Mouse (Mus musculus) neural tube, embryonic 12.5 days (tissue): ENCODE measurements around the gene Psmd14. TPM values are rescaled to one million over a fixed set of nuclear protein-coding genes. Genes with fewer than 3 reads are reported as not detected.
A peak's percentile ranks its signal among the peaks of the same experiment; 100 is the strongest.

Experiments
- ATAC-seq: fragments of 200-750 bp; cut with Nextera tagmentation; 2 replicates; pipeline ENCODE4 v1.8.0; 2017; ENCODE audit warnings: low read depth, mild to moderate bottlenecking, moderate TSS enrichment, moderate library complexity; ENCODE audit not compliant: low FRiP score
- H3K27ac ChIP-seq: fragments of 300-500 bp; sonication (generic); 2 replicates; pipeline ENCODE4 v1.5.1; 2016
- H3K27me3 ChIP-seq: fragments of 300-500 bp; sonication (generic); replicated peaks from 2 replicates; pipeline ENCODE4 v1.6.1; 2016; ENCODE audit warnings: mild to moderate bottlenecking
- H3K36me3 ChIP-seq: fragments of 300-500 bp; sonication (generic); 2 replicates; pipeline ENCODE4 v1.6.1; 2016; ENCODE audit warnings: mild to moderate bottlenecking
- H3K4me1 ChIP-seq: fragments of 300-500 bp; sonication (generic); 2 replicates; pipeline ENCODE4 v1.6.1; 2016
- H3K4me2 ChIP-seq: fragments of 300-500 bp; sonication (generic); replicated peaks from 2 replicates; pipeline ENCODE4 v1.6.1; 2016; ENCODE audit warnings: mild to moderate bottlenecking
- H3K4me3 ChIP-seq: fragments of 300-500 bp; sonication (generic); 2 replicates; pipeline ENCODE4 v1.5.1; 2016
- H3K9ac ChIP-seq: fragments of 300-500 bp; sonication (generic); 2 replicates; pipeline ENCODE4 v1.6.1; 2016; ENCODE audit warnings: mild to moderate bottlenecking
- H3K9me3 ChIP-seq: fragments of 300-500 bp; sonication (generic); 2 replicates; pipeline ENCODE4 v1.6.1; 2016; ENCODE audit warnings: mild to moderate bottlenecking
- WGBS: fragments of 180-500 bp; shearing (Covaris S2); methylation state at CpG from one replicate; pipeline ENCODE4 v1.1.7; 2016; 5-methylcytosine and 5-hydroxymethylcytosine counted together
- polyA plus RNA-seq: library from polyadenylated mRNA; unstranded; fragments of >200 nt; fragmentation: Nextera tagmentation; extraction: Ambion mirVana; gene quantifications from 2 replicates; pipeline ENCODE4 v1.2.1, GENCODE M21; 2016

Psmd14 gene
- 226 and 227 TPM in 2 replicates for polyA plus RNA-seq

GRCm38 (mm10) chr2:61711108-61712040 lies at the start of gene Psmd14:
TSS of gene Psmd14 (plus strand) at chr2:61711694.
- Histone ChIP-seq H3K27me3 (no peaks in the 10 kb centered on the region), H3K9ac (peak within 1 kb of the TSS; percentile 87), H3K4me1 (peaks cover 12% of the 10 kb centered on the region), H3K9me3 (no peaks in the 10 kb centered on the region), H3K4me2 (peak within 1 kb of the TSS; percentile 83), H3K36me3 (no peaks in the 10 kb centered on the region), H3K4me3 (peak within 1 kb of the TSS; percentile 91), H3K27ac (peak within 1 kb of the TSS; percentile 82; the same call in 1 of the 2 replicates)
- ATAC-seq, result peak; percentile 98
- 5% methylated on average over 48 of the region's 52 CpGs for WGBS

- Histone ChIP-seq H3K4me1 (no peaks in the 10 kb centered on the region), H3K4me2 (no peak overlapping the region), H3K27ac (no peak overlapping the region), H3K36me3 (no peaks in the 10 kb centered on the region), H3K9ac (no peak overlapping the region), H3K9me3 (no peaks in the 10 kb centered on the region), H3K27me3 (no peaks in the 10 kb centered on the region), H3K4me3 (no peak overlapping the region)
- 87% methylated on average over 10 of the region's 10 CpGs for WGBS
- no peak for ATAC-seq
These were observed 48.7 kb upstream of the Psmd14 start for GRCm38 (mm10) chr2:61662833-61663232.

- 46% methylated on average over 10 of the region's 10 CpGs for WGBS
- no peaks in the 10 kb centered on the region for H3K36me3 ChIP-seq
- H3K4me3 ChIP-seq, result no peak overlapping the region
- H3K4me1 ChIP-seq, result no peaks in the 10 kb centered on the region
- no peak overlapping the region for H3K27ac ChIP-seq
- no peak for ATAC-seq
- H3K4me2 ChIP-seq, result no peak overlapping the region
- no peaks in the 10 kb centered on the region for H3K27me3 ChIP-seq
- H3K9ac ChIP-seq, result no peak overlapping the region
- no peaks in the 10 kb centered on the region for H3K9me3 ChIP-seq
These were observed 47.8 kb upstream of the Psmd14 start for GRCm38 (mm10) chr2:61663573-61664241.

- no peaks in the 10 kb centered on the region for H3K9me3 ChIP-seq
- H3K27ac ChIP-seq, result no peak overlapping the region
- WGBS, result 88% methylated on average over 7 of the region's 7 CpGs
- no peak overlapping the region for H3K4me3 ChIP-seq
- no peak overlapping the region for H3K4me2 ChIP-seq
- H3K27me3 ChIP-seq, result no peaks in the 10 kb centered on the region
- ATAC-seq, result no peak
- H3K9ac ChIP-seq, result no peak overlapping the region
- no peaks in the 10 kb centered on the region for H3K4me1 ChIP-seq
- no peaks in the 10 kb centered on the region for H3K36me3 ChIP-seq
These were observed 44.1 kb upstream of the Psmd14 start for GRCm38 (mm10) chr2:61667420-61667819.

GRCm38 (mm10) chr2:61668260-61668659 lies 43.2 kb upstream of the Psmd14 start:
- H3K36me3 ChIP-seq, result no peaks in the 10 kb centered on the region
- no peak overlapping the region for H3K4me3 ChIP-seq
- WGBS, result 44% methylated on average over 4 of the region's 4 CpGs
- H3K27ac ChIP-seq, result no peak overlapping the region
- H3K9me3 ChIP-seq, result no peaks in the 10 kb centered on the region
- no peak overlapping the region for H3K4me2 ChIP-seq
- no peak for ATAC-seq
- H3K9ac ChIP-seq, result no peak overlapping the region
- H3K27me3 ChIP-seq, result no peaks in the 10 kb centered on the region
- no peaks in the 10 kb centered on the region for H3K4me1 ChIP-seq

- no peaks in the 10 kb centered on the region for H3K4me1 ChIP-seq
- WGBS, result 91% methylated on average over 3 of the region's 3 CpGs
- H3K4me3 ChIP-seq, result no peak overlapping the region
- no peak overlapping the region for H3K9ac ChIP-seq
- no peaks in the 10 kb centered on the region for H3K27me3 ChIP-seq
- no peaks in the 10 kb centered on the region for H3K36me3 ChIP-seq
- no peak for ATAC-seq
- no peak overlapping the region for H3K27ac ChIP-seq
- H3K4me2 ChIP-seq, result no peak overlapping the region
- H3K9me3 ChIP-seq, result no peaks in the 10 kb centered on the region
These were observed 36.9 kb upstream of the Psmd14 start for GRCm38 (mm10) chr2:61674555-61674954.

- 83% methylated on average over 1 of the region's 1 CpGs for WGBS
- ATAC-seq, result no peak
- Histone ChIP-seq H3K4me1 (no peaks in the 10 kb centered on the region), H3K4me2 (no peak overlapping the region), H3K9ac (no peak overlapping the region), H3K27me3 (no peaks in the 10 kb centered on the region), H3K27ac (no peak overlapping the region), H3K9me3 (no peaks in the 10 kb centered on the region), H3K36me3 (no peaks in the 10 kb centered on the region), H3K4me3 (no peak overlapping the region)
These were observed 29.9 kb upstream of the Psmd14 start for GRCm38 (mm10) chr2:61681572-61681971.

- Histone ChIP-seq H3K9ac (no peak overlapping the region), H3K27ac (no peak overlapping the region), H3K27me3 (no peaks in the 10 kb centered on the region), H3K4me2 (no peak overlapping the region), H3K4me1 (no peaks in the 10 kb centered on the region), H3K4me3 (no peak overlapping the region), H3K36me3 (no peaks in the 10 kb centered on the region), H3K9me3 (no peaks in the 10 kb centered on the region)
- 81% methylated on average over 1 of the region's 1 CpGs for WGBS
- ATAC-seq, result no peak
These were observed 25.0 kb upstream of the Psmd14 start for GRCm38 (mm10) chr2:61686533-61686932.

- H3K36me3 ChIP-seq, result no peaks in the 10 kb centered on the region
- no peak overlapping the region for H3K9ac ChIP-seq
- H3K27ac ChIP-seq, result no peak overlapping the region
- H3K4me2 ChIP-seq, result no peak overlapping the region
- no peaks in the 10 kb centered on the region for H3K9me3 ChIP-seq
- H3K4me1 ChIP-seq, result no peaks in the 10 kb centered on the region
- ATAC-seq, result no peak
- WGBS, result 89% methylated on average over 3 of the region's 3 CpGs
- no peaks in the 10 kb centered on the region for H3K27me3 ChIP-seq
- H3K4me3 ChIP-seq, result no peak overlapping the region
These were observed 22.4 kb upstream of the Psmd14 start for GRCm38 (mm10) chr2:61689086-61689485.

- Histone ChIP-seq H3K9me3 (no peaks in the 10 kb centered on the region), H3K27ac (no peak overlapping the region), H3K27me3 (no peaks in the 10 kb centered on the region), H3K4me2 (no peak overlapping the region), H3K36me3 (no peaks in the 10 kb centered on the region), H3K4me1 (peaks cover 12% of the 10 kb centered on the region), H3K9ac (no peak overlapping the region), H3K4me3 (no peak overlapping the region)
- WGBS, result 88% methylated on average over 3 of the region's 3 CpGs
- no peak for ATAC-seq
These were observed 1.9 kb upstream of the Psmd14 start for GRCm38 (mm10) chr2:61709570-61709969.

- peak overlapping the region; percentile 83 for H3K4me2 ChIP-seq
- no peaks in the 10 kb centered on the region for H3K9me3 ChIP-seq
- H3K27ac ChIP-seq, result no peak overlapping the region
- no peaks in the 10 kb centered on the region for H3K36me3 ChIP-seq
- no peak for ATAC-seq
- H3K4me3 ChIP-seq, result peak overlapping the region; percentile 91
- 51% methylated on average over 3 of the region's 3 CpGs for WGBS
- peaks cover 12% of the 10 kb centered on the region for H3K4me1 ChIP-seq
- no peaks in the 10 kb centered on the region for H3K27me3 ChIP-seq
- peak overlapping the region; percentile 87 for H3K9ac ChIP-seq
These were observed 1.0 kb downstream of the Psmd14 start for GRCm38 (mm10) chr2:61712526-61712925.

- Histone ChIP-seq H3K9me3 (no peaks in the 10 kb centered on the region), H3K36me3 (no peaks in the 10 kb centered on the region), H3K27me3 (no peaks in the 10 kb centered on the region), H3K4me1 (no peaks in the 10 kb centered on the region), H3K4me2 (no peak overlapping the region), H3K27ac (no peak overlapping the region), H3K4me3 (no peak overlapping the region), H3K9ac (no peak overlapping the region)
- 88% methylated on average over 4 of the region's 4 CpGs for WGBS
- no peak for ATAC-seq
These were observed 11.0 kb downstream of the Psmd14 start for GRCm38 (mm10) chr2:61722401-61722982.
